Mouse (Mus musculus): Measurements from ENCODE around the gene Ly6g6d.

DNA sequence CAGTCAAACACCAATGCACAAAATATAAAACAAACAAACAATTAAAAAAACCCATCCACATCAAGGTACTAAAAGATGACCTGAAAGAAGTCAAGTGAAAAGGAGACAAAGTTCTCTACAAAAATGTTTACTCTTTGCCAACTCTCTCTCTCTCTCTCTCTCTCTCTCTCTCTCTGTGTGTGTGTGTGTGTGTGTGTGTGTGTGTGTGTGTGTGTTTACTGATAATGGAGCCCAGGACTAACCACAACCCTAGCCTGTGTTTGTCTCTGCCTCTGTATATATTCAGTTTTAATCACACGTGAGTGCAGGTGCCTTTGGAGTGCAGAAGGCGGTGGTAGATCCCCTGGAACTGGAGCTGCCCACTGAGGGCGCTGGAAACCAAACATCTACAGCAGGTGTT is 20.8 kb downstream of the Ly6g6d start:
- no peak for TF ChIP-seq POLR2A (IDR thresholded peaks at IDR 0.05; ENCODE audit: extremely low read depth, insufficient read depth, low read length)
- no peak for TF ChIP-seq CTCF (IDR thresholded peaks at IDR 0.05; ENCODE audit: extremely low read depth, insufficient read depth, low read length)

Measured in cortical plate, adult 2 months (tissue).